Mouse (Mus musculus) cerebellum, adult (tissue): ENCODE data around the gene Gm10277.

ENCODE experiments used
- ATAC-seq: cut with Nextera tagmentation; 2 replicates; pipeline ENCODE4 v1.9.2; 2017; ENCODE audit warnings: mild to moderate bottlenecking, moderate library complexity, mixed read lengths; ENCODE audit not compliant: insufficient number of reproducible peaks, low FRiP score, low TSS enrichment

Gene Gm10277

GRCm38 (mm10) chr11:77787707-77788106 lies at the start of gene Gm10277:
Gene Gm10277 (minus strand): TSS chr11:77787747.
- ATAC-seq, result no peak

- ATAC-seq, result no peak
These were observed 49.2 kb upstream of the Gm10277 start for GRCm38 (mm10) chr11:77836751-77837150.

GRCm38 (mm10) chr11:77836290-77836689 lies 48.7 kb upstream of the Gm10277 start:
- no peak for ATAC-seq

GRCm38 (mm10) chr11:77835109-77835508 lies 47.6 kb upstream of the Gm10277 start:
- ATAC-seq, result no peak

GRCm38 (mm10) chr11:77832541-77832940 lies 45.0 kb upstream of the Gm10277 start:
- no peak for ATAC-seq

GRCm38 (mm10) chr11:77830875-77831274 lies 43.3 kb upstream of the Gm10277 start:
- ATAC-seq, result no peak

- no peak for ATAC-seq
These were observed 41.7 kb upstream of the Gm10277 start for GRCm38 (mm10) chr11:77829043-77829841.

- ATAC-seq, result no peak
These were observed 40.6 kb upstream of the Gm10277 start for GRCm38 (mm10) chr11:77828163-77828562.

- peak; percentile 52; the same call in 1 of the 2 replicates for ATAC-seq
These were observed 39.9 kb upstream of the Gm10277 start for GRCm38 (mm10) chr11:77827241-77827995.

GRCm38 (mm10) chr11:77826311-77826710 lies 38.8 kb upstream of the Gm10277 start:
- ATAC-seq, result no peak

GRCm38 (mm10) chr11:77825853-77826252 lies 38.3 kb upstream of the Gm10277 start:
- ATAC-seq, result no peak

GRCm38 (mm10) chr11:77822781-77823180 lies 35.2 kb upstream of the Gm10277 start:
- ATAC-seq, result no peak

- ATAC-seq, result no peak
These were observed 34.1 kb upstream of the Gm10277 start for GRCm38 (mm10) chr11:77821648-77822047.

- ATAC-seq, result no peak
These were observed 28.5 kb upstream of the Gm10277 start for GRCm38 (mm10) chr11:77816003-77816402.

- no peak for ATAC-seq
These were observed 26.4 kb upstream of the Gm10277 start for GRCm38 (mm10) chr11:77813969-77814368.

- no peak for ATAC-seq
These were observed 22.5 kb upstream of the Gm10277 start for GRCm38 (mm10) chr11:77810018-77810417.

- ATAC-seq, result no peak
These were observed 21.7 kb upstream of the Gm10277 start for GRCm38 (mm10) chr11:77809215-77809614.

GRCm38 (mm10) chr11:77808051-77808465 lies 20.5 kb upstream of the Gm10277 start:
- ATAC-seq, result no peak

- no peak for ATAC-seq
These were observed 19.3 kb upstream of the Gm10277 start for GRCm38 (mm10) chr11:77806855-77807254.

GRCm38 (mm10) chr11:77806218-77806617 lies 18.7 kb upstream of the Gm10277 start:
- no peak for ATAC-seq

- no peak for ATAC-seq
These were observed 14.9 kb upstream of the Gm10277 start for GRCm38 (mm10) chr11:77802341-77802865.
